Mouse (Mus musculus): ENCODE data around the gene Gulp1. TPM values are rescaled to one million over a fixed set of nuclear protein-coding genes. Genes with fewer than 3 reads are reported as not detected.

The Gulp1 gene
- total and polyA plus RNA-seq, 3 experiments = not detected

DNA sequence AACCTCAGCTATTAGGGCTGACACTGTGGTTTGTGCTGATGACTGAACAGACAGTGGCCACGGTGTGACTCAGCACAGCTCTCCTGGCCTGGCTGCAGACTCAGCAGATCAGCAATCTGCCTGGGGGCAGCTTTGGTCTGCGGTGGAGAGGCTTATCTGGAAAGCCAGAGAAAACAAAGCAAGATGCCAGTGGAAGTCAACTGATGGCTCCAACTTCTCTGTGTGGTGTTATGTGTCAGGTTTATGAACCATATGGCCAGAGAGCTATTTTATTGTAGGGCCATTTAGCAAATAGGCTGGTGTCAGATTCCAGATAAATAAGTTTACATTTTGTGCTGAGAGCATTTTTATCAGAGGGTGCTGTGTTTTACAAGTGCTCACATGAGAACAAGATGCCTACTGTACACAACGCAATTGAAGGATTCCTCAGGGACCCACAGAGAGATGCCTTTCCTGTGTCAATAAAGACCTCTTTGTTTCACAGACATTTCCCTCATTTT lies 33.6 kb downstream of the Gulp1 start:
- dilution Hi-C loops (cut with MboI; ENCODE audit: extremely low pct_ligation_motif_present, extremely low pct_unique_long_range_greater_than_20kb, low sequenced_read_pairs) = no loop called here
- H3K27ac ChIP-seq (ENCODE audit: insufficient read depth, low read depth) = no peak overlapping the region
- no peak overlapping the region for H3K4me3 ChIP-seq (replicated peaks in 1 of 3; ENCODE audit: low read depth in 2 of 3, low read length in 2 of 3, poor library complexity in 1 of 3)

GRCm38 (mm10) chr1:44591742-44592141 lies 40.4 kb downstream of the Gulp1 start:
- dilution Hi-C loops (cut with MboI; ENCODE audit: extremely low pct_ligation_motif_present, extremely low pct_unique_long_range_greater_than_20kb, low sequenced_read_pairs) (no loop called here), in situ Hi-C loops (cut with MboI; ENCODE audit: low pct_ligation_motif_present, low pct_unique_long_range_greater_than_20kb, low sequenced_read_pairs) (no loop called here)
- Histone ChIP-seq H3K27me3 (replicated peaks) (no peaks in the 10 kb centered on the region), H3K9me3 (replicated peaks; ENCODE audit: low read length) (no peaks in the 10 kb centered on the region), H3K36me3 (replicated peaks in 1 of 2; ENCODE audit: control insufficient read depth in 1 of 2, insufficient read depth in 1 of 2, low read length in 1 of 2) (no peaks in the 10 kb centered on the region), H3K4me3 (replicated peaks in 1 of 3; ENCODE audit: low read depth in 2 of 3, low read length in 2 of 3, poor library complexity in 1 of 3) (no peak overlapping the region), H3K9ac (ENCODE audit: insufficient read depth, low read depth) (no peak overlapping the region), H3K79me2 (replicated peaks; ENCODE audit: control insufficient read depth, extremely low read depth, insufficient read depth, poor library complexity, severe bottlenecking) (no peaks in the 10 kb centered on the region), H3K4me1 (ENCODE audit: control insufficient read depth in 1 of 2, insufficient read depth in 2 of 2) (no peaks in the 10 kb centered on the region), H3K27ac (ENCODE audit: insufficient read depth, low read depth) (no peak overlapping the region), H3K4me2 (ENCODE audit: insufficient read depth, low read depth, poor library complexity, severe bottlenecking) (no peak overlapping the region)
- DNase-seq (ENCODE audit: extremely low read depth) = no peak
- TF ChIP-seq MAX (IDR thresholded peaks at IDR 0.05; ENCODE audit: low read length) (no peak), SIN3A (IDR thresholded peaks at IDR 0.05; ENCODE audit: low read length) (no peak), POLR2AphosphoS2 (IDR thresholded peaks at IDR 0.05; ENCODE audit: low read depth, low read length) (no peak), JUN (IDR thresholded peaks at IDR 0.05; ENCODE audit: insufficient read depth, low read depth, low read length) (no peak), ZC3H11A (IDR thresholded peaks at IDR 0.05; ENCODE audit: low read depth, low read length) (no peak), UBTF (IDR thresholded peaks at IDR 0.05; ENCODE audit: low read depth, low read length) (no peak), TBP (conservative IDR thresholded peaks at IDR 0.05; ENCODE audit: low read depth, low read length) (no peak), EP300 (IDR thresholded peaks at IDR 0.05; ENCODE audit: low read length) (no peak), BHLHE40 (IDR thresholded peaks at IDR 0.05; ENCODE audit: low read depth, low read length) (no peak), E2F4 (IDR thresholded peaks at IDR 0.05; ENCODE audit: insufficient replicate concordance, low read depth, low read length) (no peak)

More for the DNA sequence above, 33.6 kb downstream of the Gulp1 start:
- Histone ChIP-seq H3K36me3 (replicated peaks in 1 of 2; ENCODE audit: control insufficient read depth in 1 of 2, insufficient read depth in 1 of 2, low read length in 1 of 2) (no peaks in the 10 kb centered on the region), H3K4me2 (ENCODE audit: insufficient read depth, low read depth, poor library complexity, severe bottlenecking) (no peak overlapping the region), H3K4me1 (ENCODE audit: control insufficient read depth in 1 of 2, insufficient read depth in 2 of 2) (no peaks in the 10 kb centered on the region), H3K79me2 (replicated peaks; ENCODE audit: control insufficient read depth, extremely low read depth, insufficient read depth, poor library complexity, severe bottlenecking) (no peaks in the 10 kb centered on the region), H3K9ac (ENCODE audit: insufficient read depth, low read depth) (no peak overlapping the region), H3K27me3 (replicated peaks) (no peaks in the 10 kb centered on the region), H3K9me3 (replicated peaks; ENCODE audit: low read length) (no peaks in the 10 kb centered on the region)
- DNase-seq (ENCODE audit: extremely low read depth) = no peak
- in situ Hi-C loops (cut with MboI; ENCODE audit: low pct_ligation_motif_present, low pct_unique_long_range_greater_than_20kb, low sequenced_read_pairs) = no loop called here
- TF ChIP-seq ZNF384 (IDR thresholded peaks at IDR 0.05; ENCODE audit: low read depth, low read length) (no peak), EP300 (IDR thresholded peaks at IDR 0.05; ENCODE audit: low read length) (no peak), CHD2 (IDR thresholded peaks at IDR 0.05; ENCODE audit: low read length) (no peak), CTCF (conservative IDR thresholded peaks at IDR 0.05 in 1 of 2, IDR thresholded peaks at IDR 0.05 in 1 of 2; ENCODE audit: low read depth in 2 of 2, low read length in 2 of 2) (no peak), CHD1 (IDR thresholded peaks at IDR 0.05; ENCODE audit: low read depth, low read length) (no peak), HCFC1 (IDR thresholded peaks at IDR 0.05; ENCODE audit: low read depth, low read length) (no peak), NELFE (IDR thresholded peaks at IDR 0.05; ENCODE audit: low read depth, low read length) (no peak), RAD21 (IDR thresholded peaks at IDR 0.05; ENCODE audit: low read depth, low read length) (no peak), SMC3 (IDR thresholded peaks at IDR 0.05; ENCODE audit: low read depth, low read length) (no peak), MAX (IDR thresholded peaks at IDR 0.05; ENCODE audit: low read length) (no peak), TBP (conservative IDR thresholded peaks at IDR 0.05; ENCODE audit: low read depth, low read length) (no peak), IRF4 (IDR thresholded peaks at IDR 0.05; ENCODE audit: low read depth, low read length) (no peak), ZC3H11A (IDR thresholded peaks at IDR 0.05; ENCODE audit: low read depth, low read length) (no peak), SIN3A (IDR thresholded peaks at IDR 0.05; ENCODE audit: low read length) (no peak), USF2 (conservative IDR thresholded peaks at IDR 0.05; ENCODE audit: low read depth, low read length) (no peak), ETS1 (conservative IDR thresholded peaks at IDR 0.05; ENCODE audit: low read depth, low read length) (no peak), MAFK (IDR thresholded peaks at IDR 0.05; ENCODE audit: insufficient replicate concordance, low read length) (no peak), JUN (IDR thresholded peaks at IDR 0.05; ENCODE audit: insufficient read depth, low read depth, low read length) (no peak), POLR2A (IDR thresholded peaks at IDR 0.05; ENCODE audit: low read depth, low read length) (no peak), MYC (IDR thresholded peaks at IDR 0.05; ENCODE audit: low read depth, low read length) (no peak)

All from CH12.LX (cell line).